Mouse (Mus musculus): ENCODE measurements at regions not wholly inside any gene's neighbourhood (a gene's known extent, or its start where the extent isn't known, plus 50 kb on each side); places are given as distances from the start of the nearest gene placed in this dataset.

GRCm38 (mm10) chr4:10260351-10260750 lies 613.9 kb upstream of the 2610301B20Rik start:
- Histone ChIP-seq H3K9me3 (ENCODE audit: low read length) (no peaks in the 10 kb centered on the region), H3K36me3 (ENCODE audit: insufficient read depth) (no peaks in the 10 kb centered on the region), H3K27ac (ENCODE audit: low read depth, low read length) (no peak overlapping the region), H3K4me1 (ENCODE audit: insufficient read depth) (no peaks in the 10 kb centered on the region), H3K27me3 (ENCODE audit: insufficient read depth, low read length) (no peaks in the 10 kb centered on the region), H3K4me2 (ENCODE audit: low read depth) (no peak overlapping the region), H3K4me3 (ENCODE audit: low read depth, low read length) (no peak overlapping the region), H3K9ac (no peak overlapping the region)
- DNase-seq (no peak), ATAC-seq (no peak)
- no peak for TF ChIP-seq CTCF (IDR thresholded peaks at IDR 0.05; ENCODE audit: low read depth)
- 85% methylated on average over 6 of the region's 6 CpGs for WGBS

GRCm38 (mm10) chr4:10265942-10266341 lies 608.4 kb upstream of the 2610301B20Rik start:
- H3K9ac ChIP-seq = no peak overlapping the region
- no peak for TF ChIP-seq CTCF (IDR thresholded peaks at IDR 0.05; ENCODE audit: low read depth)
- H3K4me2 ChIP-seq (ENCODE audit: low read depth) = no peak overlapping the region
- no peak for ATAC-seq
- H3K4me3 ChIP-seq (ENCODE audit: low read depth, low read length) = no peak overlapping the region
- H3K9me3 ChIP-seq (ENCODE audit: low read length) = no peaks in the 10 kb centered on the region
- H3K27ac ChIP-seq (ENCODE audit: low read depth, low read length) = no peak overlapping the region
- no peak for DNase-seq
- H3K27me3 ChIP-seq (ENCODE audit: insufficient read depth, low read length) = no peaks in the 10 kb centered on the region
- H3K4me1 ChIP-seq (ENCODE audit: insufficient read depth) = no peaks in the 10 kb centered on the region
- 90% methylated on average over 2 of the region's 2 CpGs for WGBS
- H3K36me3 ChIP-seq (ENCODE audit: insufficient read depth) = no peaks in the 10 kb centered on the region

- Histone ChIP-seq H3K27me3 (ENCODE audit: insufficient read depth, low read length) (no peaks in the 10 kb centered on the region), H3K4me2 (ENCODE audit: low read depth) (no peak overlapping the region), H3K36me3 (ENCODE audit: insufficient read depth) (no peaks in the 10 kb centered on the region), H3K27ac (ENCODE audit: low read depth, low read length) (no peak overlapping the region), H3K4me3 (ENCODE audit: low read depth, low read length) (no peak overlapping the region), H3K4me1 (ENCODE audit: insufficient read depth) (no peaks in the 10 kb centered on the region), H3K9me3 (ENCODE audit: low read length) (no peaks in the 10 kb centered on the region), H3K9ac (no peak overlapping the region)
- no peak for TF ChIP-seq CTCF (IDR thresholded peaks at IDR 0.05; ENCODE audit: low read depth)
- no peak for ATAC-seq
- DNase-seq = no peak
- 71% methylated on average over 2 of the region's 2 CpGs for WGBS
These were observed 588.7 kb upstream of the 2610301B20Rik start for GRCm38 (mm10) chr4:10285562-10285961.

GRCm38 (mm10) chr4:10290326-10290725 lies 584.0 kb upstream of the 2610301B20Rik start:
- DNase-seq (peak; percentile 7), ATAC-seq (no peak)
- Histone ChIP-seq H3K27me3 (ENCODE audit: insufficient read depth, low read length) (no peaks in the 10 kb centered on the region), H3K9ac (no peak overlapping the region), H3K36me3 (ENCODE audit: insufficient read depth) (no peaks in the 10 kb centered on the region), H3K4me2 (ENCODE audit: low read depth) (no peak overlapping the region), H3K27ac (ENCODE audit: low read depth, low read length) (no peak overlapping the region), H3K4me3 (ENCODE audit: low read depth, low read length) (no peak overlapping the region), H3K9me3 (ENCODE audit: low read length) (no peaks in the 10 kb centered on the region), H3K4me1 (ENCODE audit: insufficient read depth) (no peaks in the 10 kb centered on the region)
- TF ChIP-seq CTCF (IDR thresholded peaks at IDR 0.05; ENCODE audit: low read depth) = peak; percentile 20; the same call in 1 of the 2 replicates
- WGBS = 76% methylated on average over 3 of the region's 3 CpGs

- Histone ChIP-seq H3K4me1 (ENCODE audit: insufficient read depth) (no peaks in the 10 kb centered on the region), H3K9me3 (ENCODE audit: low read length) (no peaks in the 10 kb centered on the region), H3K4me2 (ENCODE audit: low read depth) (no peak overlapping the region), H3K9ac (no peak overlapping the region), H3K27ac (ENCODE audit: low read depth, low read length) (no peak overlapping the region), H3K36me3 (ENCODE audit: insufficient read depth) (no peaks in the 10 kb centered on the region), H3K4me3 (ENCODE audit: low read depth, low read length) (no peak overlapping the region), H3K27me3 (ENCODE audit: insufficient read depth, low read length) (no peaks in the 10 kb centered on the region)
- no peak for TF ChIP-seq CTCF (IDR thresholded peaks at IDR 0.05; ENCODE audit: low read depth)
- no peak for DNase-seq
- no peak for ATAC-seq
- WGBS = 82% methylated on average over 4 of the region's 4 CpGs
These were observed 579.2 kb upstream of the 2610301B20Rik start for GRCm38 (mm10) chr4:10295012-10295530.

- Histone ChIP-seq H3K27me3 (ENCODE audit: insufficient read depth, low read length) (no peaks in the 10 kb centered on the region), H3K4me2 (ENCODE audit: low read depth) (no peak overlapping the region), H3K36me3 (ENCODE audit: insufficient read depth) (no peaks in the 10 kb centered on the region), H3K9me3 (ENCODE audit: low read length) (no peaks in the 10 kb centered on the region), H3K27ac (ENCODE audit: low read depth, low read length) (no peak overlapping the region), H3K9ac (no peak overlapping the region), H3K4me1 (ENCODE audit: insufficient read depth) (no peaks in the 10 kb centered on the region), H3K4me3 (ENCODE audit: low read depth, low read length) (no peak overlapping the region)
- ATAC-seq (no peak), DNase-seq (no peak)
- 95% methylated on average over 1 of the region's 1 CpGs for WGBS
- no peak for TF ChIP-seq CTCF (IDR thresholded peaks at IDR 0.05; ENCODE audit: low read depth)
These were observed 578.1 kb upstream of the 2610301B20Rik start for GRCm38 (mm10) chr4:10296220-10296619.

- Histone ChIP-seq H3K27ac (ENCODE audit: low read depth, low read length) (no peak overlapping the region), H3K9ac (no peak overlapping the region), H3K4me2 (ENCODE audit: low read depth) (no peak overlapping the region), H3K4me3 (ENCODE audit: low read depth, low read length) (no peak overlapping the region), H3K27me3 (ENCODE audit: insufficient read depth, low read length) (no peaks in the 10 kb centered on the region), H3K36me3 (ENCODE audit: insufficient read depth) (no peaks in the 10 kb centered on the region), H3K4me1 (ENCODE audit: insufficient read depth) (no peaks in the 10 kb centered on the region), H3K9me3 (ENCODE audit: low read length) (no peaks in the 10 kb centered on the region)
- no peak for DNase-seq
- 71% methylated on average over 5 of the region's 5 CpGs for WGBS
- no peak for ATAC-seq
- no peak for TF ChIP-seq CTCF (IDR thresholded peaks at IDR 0.05; ENCODE audit: low read depth)
These were observed 562.4 kb upstream of the 2610301B20Rik start for GRCm38 (mm10) chr4:10311886-10312285.
